Mouse (Mus musculus) intestine, embryonic 15.5 days (tissue): ENCODE measurements around the gene Olfr317. TPM values are rescaled to one million over a fixed set of nuclear protein-coding genes. Genes with fewer than 3 reads are reported as not detected.
"Not testable (repeated sequence)": the region's sequence is repeated elsewhere in the genome, so short reads cannot be mapped to it uniquely, and the experiment has no call there.

ENCODE experiments used
- ATAC-seq: fragments of 200-750 bp; cut with Nextera tagmentation; 2 replicates; pipeline ENCODE4 v1.8.0; 2017; ENCODE audit warnings: moderate TSS enrichment, moderate library complexity
- H3K27ac ChIP-seq: fragments of 300-500 bp; sonication (generic); 2 replicates; pipeline ENCODE4 v1.5.1; 2015; ENCODE audit warnings: mild to moderate bottlenecking, inconsistent platforms
- H3K27me3 ChIP-seq: fragments of 300-500 bp; sonication (generic); replicated peaks from 2 replicates; pipeline ENCODE4 v1.6.1; 2015; ENCODE audit warnings: inconsistent platforms
- H3K36me3 ChIP-seq: fragments of 300-500 bp; sonication (generic); 2 replicates; pipeline ENCODE4 v1.6.1; 2015; ENCODE audit warnings: inconsistent platforms
- H3K4me1 ChIP-seq: fragments of 300-500 bp; sonication (generic); replicated peaks from 2 replicates; pipeline ENCODE4 v1.6.1; 2015; ENCODE audit warnings: inconsistent platforms
- H3K4me2 ChIP-seq: fragments of 300-500 bp; sonication (generic); replicated peaks from 2 replicates; pipeline ENCODE4 v1.6.1; 2015; ENCODE audit warnings: mild to moderate bottlenecking, inconsistent platforms
- H3K4me3 ChIP-seq: fragments of 300-500 bp; sonication (generic); replicated peaks from 2 replicates; pipeline ENCODE4 v1.5.1; 2015; ENCODE audit warnings: inconsistent platforms
- H3K9ac ChIP-seq: fragments of 300-500 bp; sonication (generic); 2 replicates; pipeline ENCODE4 v1.6.1; 2015; ENCODE audit warnings: inconsistent platforms
- H3K9me3 ChIP-seq: fragments of 300-500 bp; sonication (generic); 2 replicates; pipeline ENCODE4 v1.6.1; 2016; ENCODE audit warnings: inconsistent platforms
- WGBS: fragments of 180-500 bp; shearing (Covaris S2); methylation state at CpG from one replicate; pipeline ENCODE4 v1.1.7; 2015; 5-methylcytosine and 5-hydroxymethylcytosine counted together
- polyA plus RNA-seq: library from polyadenylated mRNA; unstranded; fragments of >200 nt; fragmentation: Nextera tagmentation; extraction: Ambion mirVana; gene quantifications from 2 replicates; pipeline ENCODE4 v1.2.1, GENCODE M21; 2015

Gene Olfr317
- polyA plus RNA-seq = not detected in 2 replicates

DNA sequence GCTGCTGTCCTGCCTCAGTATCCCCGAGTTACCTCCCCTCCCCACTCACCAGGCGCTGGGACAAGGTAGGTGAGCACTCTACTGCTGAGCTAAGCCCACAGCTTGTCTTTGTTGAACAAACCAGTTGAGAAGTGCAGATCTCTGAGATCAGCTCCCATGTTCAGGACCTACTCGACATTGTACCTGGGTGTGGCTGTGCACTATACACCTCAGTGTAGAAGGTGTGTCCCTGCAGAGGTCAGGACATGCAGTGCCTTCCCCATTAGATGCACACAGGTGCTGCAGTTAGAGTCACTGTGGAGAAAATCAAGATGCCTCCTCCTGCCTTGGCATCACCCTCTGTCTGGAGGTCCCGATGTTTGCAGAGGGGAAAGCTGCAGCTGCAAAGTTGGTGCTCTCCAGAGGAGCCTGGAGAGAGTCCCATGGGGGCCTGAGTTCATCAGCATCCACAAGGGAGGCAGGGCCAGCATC is at the start of gene Olfr317:
Gene Olfr317, minus strand, starts transcription at position 421 of the 471 bp plus-strand sequence.
- H3K9ac ChIP-seq = no peak within 1 kb of the TSS
- no peak within 1 kb of the TSS for H3K27ac ChIP-seq
- H3K4me3 ChIP-seq = no peak within 1 kb of the TSS
- no peaks in the 10 kb centered on the region for H3K4me1 ChIP-seq
- H3K9me3 ChIP-seq = no peaks in the 10 kb centered on the region
- H3K36me3 ChIP-seq = no peaks in the 10 kb centered on the region
- H3K4me2 ChIP-seq = no peak within 1 kb of the TSS
- WGBS = 71% methylated on average over 4 of the region's 4 CpGs
- no peak for ATAC-seq
- H3K27me3 ChIP-seq = no peaks in the 10 kb centered on the region

DNA sequence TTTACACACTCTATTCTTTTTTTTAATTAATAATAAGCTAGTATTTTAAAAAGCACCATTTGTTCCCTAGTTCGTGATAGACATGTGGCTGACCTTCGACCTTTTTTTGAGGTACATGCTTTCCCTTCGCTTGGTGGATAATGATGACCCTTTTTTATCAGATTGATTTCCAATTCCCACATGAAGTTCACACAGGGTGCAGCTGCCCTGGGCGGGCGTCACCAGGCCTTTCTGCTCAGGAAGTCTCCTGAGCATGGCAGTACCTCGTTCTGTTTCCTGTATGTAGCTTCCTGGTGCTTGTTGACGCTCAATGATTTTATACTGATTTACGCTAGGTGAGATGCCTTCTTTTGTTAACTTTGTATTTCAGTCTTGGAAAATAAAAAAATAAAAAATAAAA is 49.3 kb upstream of the Olfr317 start:
- Histone ChIP-seq H3K36me3 (no peaks in the 10 kb centered on the region), H3K4me2 (no peak overlapping the region), H3K9ac (no peak overlapping the region), H3K27ac (no peak overlapping the region), H3K27me3 (no peaks in the 10 kb centered on the region), H3K9me3 (no peaks in the 10 kb centered on the region), H3K4me3 (no peak overlapping the region), H3K4me1 (no peaks in the 10 kb centered on the region)
- 83% methylated on average over 8 of the region's 8 CpGs for WGBS
- no peak for ATAC-seq

DNA sequence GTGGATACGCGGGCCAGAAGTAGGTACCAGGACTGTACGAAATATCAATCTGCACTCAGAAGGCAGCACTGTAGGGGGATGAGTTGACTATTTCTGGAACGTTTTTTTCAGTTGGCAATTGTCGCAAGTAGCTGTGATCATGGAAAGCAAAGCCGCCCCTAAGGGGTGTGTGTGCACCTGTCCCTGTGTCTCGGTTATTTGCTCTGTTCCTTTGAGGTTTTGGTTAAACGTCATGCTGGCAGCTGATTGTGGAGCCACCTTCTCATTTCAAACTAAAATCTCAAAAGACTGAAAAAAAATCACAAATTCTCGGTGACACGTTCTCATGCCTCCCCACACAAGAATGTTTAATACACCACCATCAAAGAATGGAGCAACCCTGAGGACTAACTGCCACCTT is 48.6 kb upstream of the Olfr317 start:
- Histone ChIP-seq H3K4me2 (no peak overlapping the region), H3K9ac (no peak overlapping the region), H3K27ac (no peak overlapping the region), H3K4me1 (no peaks in the 10 kb centered on the region), H3K9me3 (no peaks in the 10 kb centered on the region), H3K4me3 (no peak overlapping the region), H3K27me3 (no peaks in the 10 kb centered on the region), H3K36me3 (no peaks in the 10 kb centered on the region)
- 91% methylated on average over 10 of the region's 10 CpGs for WGBS
- no peak for ATAC-seq

DNA sequence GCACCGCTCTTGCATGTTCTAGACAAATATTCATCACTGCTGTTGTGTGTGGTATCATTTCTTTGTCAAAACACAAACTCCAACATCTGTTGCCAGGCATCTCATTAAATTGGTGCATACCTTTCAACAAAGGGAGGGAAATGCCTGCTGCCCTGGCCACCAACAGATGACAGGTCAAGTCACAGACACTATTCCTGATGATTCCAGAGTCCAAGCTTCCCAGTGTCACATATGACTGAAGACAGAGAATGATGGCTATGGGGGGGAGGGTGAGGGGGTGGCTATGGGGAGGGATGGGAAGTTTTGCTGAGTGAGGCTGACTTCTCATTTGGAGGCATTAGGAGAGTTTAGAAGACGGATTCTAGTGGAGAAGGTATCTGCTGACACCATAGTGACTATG is 45.2 kb upstream of the Olfr317 start:
- H3K4me2 ChIP-seq = no peak overlapping the region
- no peaks in the 10 kb centered on the region for H3K4me1 ChIP-seq
- no peak overlapping the region for H3K9ac ChIP-seq
- WGBS = 81% methylated on average over 2 of the region's 2 CpGs
- no peaks in the 10 kb centered on the region for H3K27me3 ChIP-seq
- no peaks in the 10 kb centered on the region for H3K36me3 ChIP-seq
- no peaks in the 10 kb centered on the region for H3K9me3 ChIP-seq
- ATAC-seq = no peak
- H3K27ac ChIP-seq = no peak overlapping the region
- no peak overlapping the region for H3K4me3 ChIP-seq

DNA sequence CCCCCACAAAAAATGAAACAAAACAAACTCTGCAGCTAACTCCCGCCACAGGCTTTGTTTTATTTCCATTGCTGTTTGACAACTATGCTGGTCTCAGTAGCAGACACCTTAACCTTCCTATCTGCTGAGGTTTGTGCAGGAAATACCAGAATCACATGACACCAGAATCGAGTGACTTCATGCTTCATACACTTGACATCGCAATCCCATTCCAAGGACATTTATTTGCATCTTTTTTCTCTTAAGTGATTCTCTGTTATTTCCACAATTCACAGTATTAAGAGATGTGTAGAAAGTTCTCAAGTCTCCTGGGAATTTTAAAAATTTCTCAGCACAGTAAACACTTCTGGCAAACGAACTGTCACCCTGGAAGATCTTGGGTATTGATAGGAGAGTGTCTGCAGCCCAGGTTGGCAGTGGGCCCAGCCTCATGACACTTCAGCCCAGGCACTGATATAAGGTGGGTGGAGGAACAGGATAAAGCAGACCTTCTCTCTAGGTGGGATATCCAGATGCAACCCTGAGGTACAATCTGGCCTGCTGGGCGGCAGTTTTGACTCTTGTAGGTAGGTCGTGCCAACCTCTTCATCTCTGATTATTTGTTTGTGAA is 43.6 kb upstream of the Olfr317 start, which contains the start of gene Olfr314:
Gene Olfr314, plus strand, starts transcription at position 473 of the 610 bp plus-strand sequence.
- ATAC-seq = no peak
- no peak within 1 kb of the TSS for H3K9ac ChIP-seq
- no peak within 1 kb of the TSS for H3K27ac ChIP-seq
- no peak within 1 kb of the TSS for H3K4me2 ChIP-seq
- H3K4me1 ChIP-seq = no peaks in the 10 kb centered on the region
- H3K9me3 ChIP-seq = no peaks in the 10 kb centered on the region
- H3K4me3 ChIP-seq = no peak within 1 kb of the TSS
- no peaks in the 10 kb centered on the region for H3K36me3 ChIP-seq
- H3K27me3 ChIP-seq = no peaks in the 10 kb centered on the region
- 68% methylated on average over 6 of the region's 6 CpGs for WGBS

DNA sequence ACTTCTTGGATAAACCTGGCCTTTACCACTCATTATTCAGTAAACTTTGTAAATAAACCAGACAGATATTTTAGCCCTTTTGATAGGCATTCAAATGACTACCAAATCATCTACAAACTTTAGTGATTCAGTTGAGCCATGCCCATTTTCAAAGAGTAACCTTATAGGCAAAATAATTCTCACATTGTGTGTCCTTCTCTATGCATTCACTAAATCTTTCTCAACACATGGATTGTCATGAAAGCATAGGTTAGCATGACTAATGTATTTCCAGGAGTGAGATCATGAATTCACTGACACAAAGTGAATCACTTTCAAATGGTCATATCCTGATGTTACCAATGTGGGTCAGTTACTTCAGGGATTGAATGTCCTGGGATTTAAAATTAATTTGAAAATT is 33.9 kb upstream of the Olfr317 start, which contains the start of gene Olfr315:
Gene Olfr315, plus strand, starts transcription at position 301 of the 400 bp plus-strand sequence.
- no peaks in the 10 kb centered on the region for H3K4me1 ChIP-seq
- no peak within 1 kb of the TSS for H3K9ac ChIP-seq
- no peak within 1 kb of the TSS for H3K27ac ChIP-seq
- no peak within 1 kb of the TSS for H3K4me2 ChIP-seq
- no peak for ATAC-seq
- H3K9me3 ChIP-seq = no peaks in the 10 kb centered on the region
- H3K36me3 ChIP-seq = no peaks in the 10 kb centered on the region
- H3K4me3 ChIP-seq = no peak within 1 kb of the TSS
- H3K27me3 ChIP-seq = no peaks in the 10 kb centered on the region

DNA sequence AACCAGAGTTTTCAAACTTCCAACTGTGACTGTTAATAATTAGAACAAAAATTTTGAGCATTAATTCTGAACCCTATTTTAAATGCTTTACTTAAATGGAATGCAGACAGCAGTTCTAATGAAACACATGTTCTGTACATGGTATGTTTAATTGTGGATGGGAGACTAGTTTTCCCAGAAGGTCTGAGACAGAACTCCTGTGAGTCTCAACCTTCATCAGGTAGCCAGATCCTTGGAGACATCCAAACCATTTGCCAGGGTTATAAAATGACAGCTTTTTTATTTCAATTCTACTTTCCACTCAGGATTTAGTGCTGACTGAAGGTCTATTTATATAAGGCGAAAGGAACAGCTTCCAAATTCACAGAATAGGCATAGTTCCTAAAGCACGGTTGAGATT is 13.4 kb upstream of the Olfr317 start, which contains the start of gene Olfr316:
Gene Olfr316, plus strand, starts transcription at position 301 of the 400 bp plus-strand sequence.
- Histone ChIP-seq H3K27ac (no peak within 1 kb of the TSS), H3K4me3 (no peak within 1 kb of the TSS), H3K9ac (no peak within 1 kb of the TSS), H3K9me3 (no peaks in the 10 kb centered on the region), H3K4me2 (no peak within 1 kb of the TSS), H3K4me1 (no peaks in the 10 kb centered on the region), H3K27me3 (no peaks in the 10 kb centered on the region), H3K36me3 (no peaks in the 10 kb centered on the region)
- ATAC-seq = no peak
- WGBS = 79% methylated on average over 2 of the region's 2 CpGs

DNA sequence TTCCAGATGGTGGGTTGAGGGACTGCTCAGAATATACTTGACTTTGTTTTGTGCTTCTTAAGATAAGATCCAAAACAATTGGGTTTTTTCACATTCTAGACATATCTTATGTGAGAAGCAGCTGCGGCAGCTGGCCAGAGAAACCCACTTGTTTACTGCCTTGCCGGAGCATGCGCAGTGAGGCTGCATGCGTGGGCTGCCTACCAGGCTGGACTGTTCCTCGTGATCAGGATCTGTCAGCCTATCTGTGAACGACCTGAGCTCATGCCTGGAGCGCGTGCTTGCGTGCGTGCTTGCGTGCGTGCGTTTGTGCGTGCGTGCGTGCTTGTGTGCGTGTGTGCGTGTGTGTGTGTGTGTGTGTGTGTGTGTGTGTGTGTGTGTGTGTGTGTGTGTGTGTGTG is 12.1 kb upstream of the Olfr317 start:
- not testable (repeated sequence) for H3K27ac ChIP-seq, ATAC-seq, H3K9me3 ChIP-seq, H3K4me1 ChIP-seq, H3K4me3 ChIP-seq, H3K27me3 ChIP-seq, H3K4me2 ChIP-seq, H3K36me3 ChIP-seq, H3K9ac ChIP-seq
- WGBS = 73% methylated on average over 18 of the region's 18 CpGs

DNA sequence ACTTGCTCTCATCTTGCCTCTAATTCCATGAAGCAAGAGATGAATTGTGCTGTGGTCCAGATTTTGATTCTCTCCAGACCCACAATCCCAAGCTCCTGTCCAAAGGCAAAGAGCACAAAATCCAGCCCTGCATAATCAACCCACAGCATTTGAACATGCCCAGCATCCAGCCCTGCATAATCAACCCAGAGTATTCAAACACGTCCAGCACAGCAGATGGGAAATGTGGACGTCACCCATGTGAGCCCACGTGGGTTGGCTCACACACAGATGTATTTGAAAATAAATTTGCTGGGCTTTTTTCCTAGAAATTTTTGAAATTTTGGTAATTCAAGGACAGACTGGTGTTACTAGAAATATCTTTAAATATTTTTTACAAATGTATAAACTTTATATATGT is 5.6 kb downstream of the Olfr317 start:
- ATAC-seq = no peak
- H3K27ac ChIP-seq = no peak overlapping the region
- no peaks in the 10 kb centered on the region for H3K27me3 ChIP-seq
- H3K4me3 ChIP-seq = no peak overlapping the region
- no peak overlapping the region for H3K4me2 ChIP-seq
- 49% methylated on average over 3 of the region's 3 CpGs for WGBS
- no peak overlapping the region for H3K9ac ChIP-seq
- H3K4me1 ChIP-seq = no peaks in the 10 kb centered on the region
- no peaks in the 10 kb centered on the region for H3K36me3 ChIP-seq
- H3K9me3 ChIP-seq = no peaks in the 10 kb centered on the region

DNA sequence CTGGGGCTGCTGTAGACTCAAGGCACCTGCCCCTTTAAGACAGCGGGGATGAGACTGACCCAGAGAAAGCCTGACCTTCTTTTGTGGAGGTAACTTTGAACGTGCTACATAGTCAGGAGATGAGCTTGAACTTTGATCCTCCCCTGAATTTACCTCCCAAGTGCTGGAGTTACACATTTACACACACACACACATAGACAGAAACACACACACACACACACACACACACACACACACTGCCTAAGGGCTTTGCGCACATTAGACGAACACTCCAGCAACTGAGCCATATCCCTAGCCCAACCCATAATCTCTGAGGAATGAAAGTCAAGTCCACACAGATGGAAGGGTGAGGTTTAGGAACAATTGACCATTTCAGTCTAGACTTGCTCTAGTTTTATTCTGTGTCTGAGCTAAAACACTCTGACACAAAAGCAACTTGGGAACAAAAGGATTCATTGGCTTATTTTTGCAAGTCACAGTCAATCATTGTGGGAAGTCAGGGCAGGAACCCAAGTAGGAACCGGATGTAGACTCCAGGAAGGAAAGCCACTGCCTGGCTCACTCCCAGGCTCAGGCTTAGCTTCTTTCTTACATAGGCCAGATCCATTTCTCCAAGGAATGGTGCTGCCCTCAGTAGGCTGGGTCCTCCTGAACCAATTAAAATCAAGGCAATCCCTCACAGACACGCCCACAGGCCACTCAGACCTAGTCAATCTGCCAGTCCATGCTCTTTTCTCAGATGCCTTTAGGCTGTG is 10.9 kb downstream of the Olfr317 start:
- not testable (repeated sequence) for ATAC-seq, H3K4me1 ChIP-seq, H3K36me3 ChIP-seq, H3K27me3 ChIP-seq, H3K4me2 ChIP-seq, H3K9me3 ChIP-seq, H3K27ac ChIP-seq, H3K9ac ChIP-seq, H3K4me3 ChIP-seq
- WGBS = 79% methylated on average over 6 of the region's 6 CpGs

DNA sequence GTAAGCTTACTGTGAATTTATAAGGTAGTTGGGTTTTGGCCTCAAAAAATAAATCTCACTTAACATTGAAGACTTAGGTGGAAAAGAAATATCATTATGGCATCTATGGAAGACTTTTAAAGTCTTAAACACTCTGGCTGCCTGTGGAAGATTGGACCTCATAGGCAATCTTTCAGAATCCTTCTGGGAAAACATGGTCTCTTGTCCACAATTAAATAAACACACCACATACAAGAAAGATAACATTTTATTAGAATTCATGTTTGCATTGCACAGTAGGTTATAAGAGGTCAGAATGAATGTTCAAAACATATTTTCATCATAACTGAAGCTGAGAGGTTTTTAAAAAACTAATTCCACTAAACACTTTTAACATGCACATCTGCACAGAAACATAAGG is 15.1 kb downstream of the Olfr317 start, which contains the start of gene Olfr318:
Gene Olfr318, minus strand, starts transcription at position 101 of the 400 bp plus-strand sequence.
- Histone ChIP-seq H3K27ac (no peak within 1 kb of the TSS), H3K27me3 (no peaks in the 10 kb centered on the region), H3K4me1 (no peaks in the 10 kb centered on the region), H3K4me2 (no peak within 1 kb of the TSS), H3K9ac (no peak within 1 kb of the TSS), H3K9me3 (no peaks in the 10 kb centered on the region), H3K36me3 (no peaks in the 10 kb centered on the region), H3K4me3 (no peak within 1 kb of the TSS)
- ATAC-seq = no peak

DNA sequence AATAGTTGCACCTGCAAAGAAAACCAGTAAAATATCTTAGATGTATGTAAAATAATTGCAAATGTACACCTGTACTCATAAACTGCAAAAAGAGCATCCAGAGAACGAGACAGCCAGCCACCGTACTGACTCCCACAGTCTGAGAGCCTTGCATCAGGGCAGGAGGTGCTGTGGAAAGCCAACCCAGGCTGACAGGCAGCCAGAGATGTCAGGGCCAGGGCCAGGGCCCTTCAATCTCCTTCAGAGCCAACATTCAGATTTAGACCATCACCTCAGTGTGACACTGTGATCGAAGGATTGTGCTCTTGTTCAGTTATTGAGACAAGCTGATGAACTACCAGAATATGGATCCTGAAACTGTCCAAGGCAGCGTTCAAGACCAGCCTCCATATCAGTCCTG is 19.3 kb downstream of the Olfr317 start:
- Histone ChIP-seq H3K9ac (no peak overlapping the region), H3K27me3 (no peaks in the 10 kb centered on the region)
- WGBS = 91% methylated on average over 4 of the region's 4 CpGs

DNA sequence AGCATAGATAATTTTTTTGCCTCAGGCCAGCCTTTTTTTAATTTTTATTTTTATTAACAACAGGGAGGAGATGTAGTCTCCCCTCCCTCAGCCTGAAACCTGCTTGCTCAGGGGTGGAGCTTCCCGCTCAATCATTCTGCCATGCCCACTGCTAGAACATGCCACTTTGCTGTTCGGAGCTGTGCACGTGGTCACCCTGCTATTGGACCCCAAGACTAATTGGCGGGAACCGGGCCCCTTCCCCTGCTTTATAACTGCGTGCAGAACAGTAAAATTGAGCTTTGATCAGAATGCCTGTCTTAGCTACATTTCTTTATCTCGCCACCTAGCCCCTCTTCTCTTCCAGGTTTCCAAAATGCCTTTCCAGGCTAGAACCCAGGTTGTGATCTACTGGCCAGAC is 21.3 kb downstream of the Olfr317 start:
- not testable (repeated sequence) for H3K4me1 ChIP-seq, H3K27me3 ChIP-seq, H3K9me3 ChIP-seq, H3K4me2 ChIP-seq, H3K9ac ChIP-seq, H3K4me3 ChIP-seq, ATAC-seq, H3K36me3 ChIP-seq, H3K27ac ChIP-seq
- 82% methylated on average over 7 of the region's 7 CpGs for WGBS

More for the DNA sequence above, 19.3 kb downstream of the Olfr317 start:
- Histone ChIP-seq H3K4me1 (no peaks in the 10 kb centered on the region), H3K4me2 (no peak overlapping the region), H3K36me3 (no peaks in the 10 kb centered on the region), H3K4me3 (no peak overlapping the region), H3K27ac (no peak overlapping the region), H3K9me3 (no peaks in the 10 kb centered on the region)
- no peak for ATAC-seq
